Mouse (Mus musculus): ENCODE measurements around the gene Tmem150c.

Tmem150c gene

DNA sequence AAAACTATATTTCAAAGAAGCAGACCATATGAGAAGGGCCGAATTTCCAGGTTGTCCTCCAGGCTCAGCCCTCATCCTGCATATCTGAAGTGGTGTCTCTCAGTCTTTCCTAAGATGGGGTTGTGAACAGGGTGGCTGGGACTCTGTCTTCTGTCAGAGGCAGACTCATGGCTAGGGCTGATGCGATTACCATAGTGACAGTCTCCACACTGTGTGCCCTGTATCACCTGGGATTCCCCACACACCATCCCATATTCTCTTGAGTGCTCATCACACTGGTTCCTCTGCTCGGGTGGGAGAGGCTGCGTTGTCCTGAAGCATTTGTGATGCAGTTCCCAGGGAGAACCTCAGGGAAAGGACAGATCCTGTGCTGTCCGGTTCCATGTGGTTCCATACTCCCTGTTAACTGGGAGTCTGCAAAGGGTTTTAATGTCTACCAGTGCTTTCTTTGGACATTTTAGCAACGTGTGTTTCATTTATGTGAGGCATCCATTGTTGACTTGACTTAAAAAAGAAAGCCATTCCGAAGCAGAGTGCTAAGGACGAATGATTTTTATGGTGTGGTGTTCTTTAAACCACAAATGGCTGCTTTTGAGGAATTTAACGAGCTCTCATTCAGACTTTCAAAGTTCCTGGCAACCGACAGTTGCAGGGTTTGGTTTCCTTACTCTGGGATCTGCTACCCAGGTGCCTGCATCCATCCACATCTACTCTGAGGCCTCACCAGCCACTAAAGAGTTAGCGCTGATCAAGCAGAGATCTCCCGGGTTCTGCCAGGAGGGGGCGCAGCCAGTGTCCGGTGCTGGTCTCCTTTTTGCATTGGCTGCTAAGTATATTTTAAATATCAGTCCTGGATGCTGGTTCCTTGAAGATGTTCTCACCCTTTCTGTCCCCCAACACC, 7.2 kb upstream of the Tmem150c start:
- peak; percentile 32 for DNase-seq

DNA sequence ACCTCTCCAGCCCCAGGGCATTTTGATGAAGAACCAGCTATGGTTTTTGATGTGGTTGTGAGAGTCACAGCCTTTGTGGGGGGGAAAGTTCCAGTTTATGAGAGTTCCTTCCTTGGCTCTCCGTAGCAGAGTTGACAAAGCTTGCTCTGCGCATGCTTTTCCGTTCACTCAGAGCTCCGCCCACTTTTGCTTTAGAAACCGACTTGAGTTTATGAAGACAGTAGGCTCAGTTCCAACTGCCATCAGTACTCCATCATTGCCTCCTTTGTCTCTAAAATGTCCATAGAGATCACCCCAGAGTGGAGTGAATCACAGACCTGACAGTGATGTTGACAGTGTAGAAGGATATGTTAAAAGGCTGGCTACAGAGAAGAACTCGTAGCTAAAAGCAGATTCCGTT, 3.8 kb upstream of the Tmem150c start:
- no peak for DNase-seq

DNA sequence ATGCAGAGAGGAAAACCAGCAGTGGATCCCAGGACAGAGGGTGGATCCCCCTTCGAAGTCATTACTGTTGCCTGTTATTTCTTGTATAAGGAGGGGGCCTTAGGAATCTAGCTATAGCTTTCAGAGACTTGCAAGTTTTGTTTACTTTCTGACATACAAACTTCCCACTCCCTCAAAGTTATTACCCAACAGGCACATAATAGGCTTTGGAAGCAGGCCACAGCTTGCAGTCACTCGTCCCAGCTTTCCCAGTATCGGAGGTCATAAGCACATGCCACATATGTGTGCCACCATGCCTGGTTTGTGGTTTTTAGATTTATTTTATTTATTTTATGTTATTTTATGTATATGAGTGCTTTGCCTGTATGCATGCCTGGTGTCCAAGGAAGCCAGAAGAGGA, 3.2 kb upstream of the Tmem150c start:
- DNase-seq: no peak

DNA sequence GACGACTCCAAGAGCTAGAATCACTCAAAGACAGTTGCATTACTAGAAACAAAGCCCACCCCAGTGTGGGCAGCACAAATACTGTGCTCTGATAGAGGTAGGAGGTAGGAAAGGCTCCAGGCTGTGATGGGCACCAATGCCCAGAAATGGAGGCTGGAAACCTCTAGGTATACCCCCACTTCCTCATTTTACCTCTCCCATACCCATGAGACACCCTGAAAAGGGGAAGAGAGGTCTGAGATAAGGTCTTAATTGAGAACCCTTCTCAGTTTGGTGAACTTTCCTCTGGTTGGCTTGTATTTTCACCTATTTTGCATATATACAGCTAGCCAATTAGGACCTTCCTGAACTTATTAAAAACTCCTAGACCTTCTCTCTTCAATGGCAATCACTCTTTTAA, 2.4 kb upstream of the Tmem150c start:
- DNase-seq: no peak

DNA sequence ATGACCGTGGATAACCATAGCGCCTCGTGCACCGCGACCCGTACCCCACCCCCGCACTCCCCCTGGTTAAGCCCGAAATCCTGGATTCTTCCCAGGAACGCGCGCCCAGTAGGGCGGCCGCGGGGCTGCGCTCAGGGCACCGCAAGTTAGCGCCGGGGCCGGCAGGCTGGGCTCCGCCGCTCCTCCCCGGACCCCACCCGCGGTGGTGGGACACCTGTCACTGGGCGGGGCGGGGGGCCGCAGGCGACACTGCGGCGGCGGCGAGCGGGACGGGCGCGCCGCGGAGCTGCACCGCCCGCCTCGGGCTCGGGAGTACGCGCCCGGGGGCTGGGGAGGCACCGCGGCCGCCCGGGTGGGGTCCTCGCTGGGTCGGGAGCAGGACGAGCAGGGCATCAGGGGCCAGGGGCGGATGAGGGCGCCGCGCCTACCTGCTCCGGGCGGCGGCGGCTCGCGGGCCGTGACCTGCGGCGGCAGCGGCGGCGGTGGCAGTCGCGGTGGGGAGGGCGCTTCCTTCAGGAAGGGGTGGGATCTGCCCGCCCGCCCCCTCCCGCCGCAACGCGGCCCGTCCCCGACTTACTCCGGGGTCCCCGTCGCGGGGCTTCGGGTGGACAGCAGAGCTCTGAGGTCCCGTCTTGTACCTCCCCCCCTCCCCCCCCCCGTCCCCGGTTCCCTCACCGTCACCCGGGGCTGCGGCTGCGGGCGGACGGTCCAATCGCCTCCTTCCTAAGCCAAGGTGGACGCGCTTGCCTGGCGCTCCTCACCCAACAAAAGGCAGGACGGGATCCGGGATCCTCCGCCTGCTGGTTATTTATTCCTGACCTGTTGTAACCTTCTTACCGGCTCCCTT, 594 bp downstream of the Tmem150c start:
- DNase-seq: peak; percentile 46

DNA sequence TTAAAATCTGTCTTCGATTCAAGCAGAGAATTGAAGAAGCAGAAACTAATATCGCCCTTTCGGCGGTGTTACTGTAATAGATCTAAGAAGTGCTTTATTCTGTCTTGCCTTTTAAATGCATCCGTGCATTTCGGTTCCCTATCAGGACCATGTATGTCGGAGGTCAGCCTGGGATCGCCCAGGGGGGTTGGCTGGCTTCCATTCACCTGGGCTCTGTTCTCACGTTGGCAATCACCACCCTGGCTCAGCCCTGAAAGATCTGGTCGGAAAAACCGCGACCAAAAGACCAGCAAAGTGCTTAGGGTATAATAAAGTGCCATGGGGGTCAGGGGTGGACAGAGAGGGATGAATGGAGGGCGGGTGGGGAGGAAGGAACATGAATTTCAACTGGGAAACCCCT, 1.3 kb downstream of the Tmem150c start:
- DNase-seq: no peak

DNA sequence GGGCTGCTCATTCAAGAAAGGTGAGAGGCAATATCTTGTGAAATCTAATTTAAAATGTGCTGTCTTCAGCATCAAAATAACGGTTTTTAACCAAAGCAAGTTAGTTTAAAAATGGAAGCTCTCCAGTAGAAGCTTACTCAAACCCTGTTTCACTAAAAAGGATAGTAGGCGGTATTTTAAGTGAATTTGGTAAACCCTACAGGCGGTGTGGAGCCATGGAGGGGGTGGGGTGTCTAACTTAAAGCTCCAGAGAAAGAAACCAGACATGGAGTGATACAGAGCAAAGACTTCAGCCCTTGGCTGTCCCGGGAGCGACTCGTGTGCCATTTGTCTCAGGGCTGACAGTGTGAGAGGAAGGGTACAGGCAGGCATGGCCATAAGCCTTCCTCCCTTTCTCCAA, 4.0 kb downstream of the Tmem150c start:
- DNase-seq: no peak

DNA sequence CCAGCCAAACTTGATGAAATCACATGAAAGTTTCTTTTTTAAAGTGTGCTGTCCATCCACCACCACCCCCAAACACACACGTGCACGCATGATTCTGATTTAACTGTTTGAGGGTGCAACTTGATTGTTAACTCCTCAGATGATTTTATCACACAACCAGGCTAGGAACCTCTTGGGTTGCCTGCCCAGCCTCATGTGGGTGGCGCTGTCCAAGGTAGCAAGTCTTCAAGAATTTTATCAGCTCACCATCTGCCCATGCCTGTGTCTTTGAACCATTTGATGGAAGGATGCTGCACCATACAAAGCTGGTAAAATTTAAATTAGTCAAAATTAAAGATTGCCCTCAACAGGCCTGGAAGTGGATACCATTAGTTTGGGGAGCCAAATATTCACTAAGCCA, 9.6 kb downstream of the Tmem150c start:
- DNase-seq: no peak

DNA sequence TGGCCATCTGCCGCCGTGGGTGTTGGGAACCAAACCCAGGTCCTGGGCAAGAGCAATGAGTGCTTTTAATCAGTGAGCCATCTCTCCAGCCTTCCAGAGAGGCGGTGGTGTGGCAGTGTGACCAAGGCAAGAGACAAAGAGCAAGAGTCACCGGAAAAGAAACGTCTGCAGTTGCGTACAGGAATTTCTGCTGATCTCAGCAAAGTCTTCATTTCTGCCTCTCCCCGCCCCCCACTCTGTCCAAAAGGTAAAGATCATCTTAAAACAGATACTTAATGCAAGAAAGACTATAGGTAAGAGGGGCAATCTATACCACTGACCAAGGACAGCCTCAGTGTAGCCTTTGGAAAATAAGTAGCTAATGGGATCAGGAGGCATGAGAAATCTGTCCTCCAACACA, 14.8 kb downstream of the Tmem150c start:
- DNase-seq: no peak

DNA sequence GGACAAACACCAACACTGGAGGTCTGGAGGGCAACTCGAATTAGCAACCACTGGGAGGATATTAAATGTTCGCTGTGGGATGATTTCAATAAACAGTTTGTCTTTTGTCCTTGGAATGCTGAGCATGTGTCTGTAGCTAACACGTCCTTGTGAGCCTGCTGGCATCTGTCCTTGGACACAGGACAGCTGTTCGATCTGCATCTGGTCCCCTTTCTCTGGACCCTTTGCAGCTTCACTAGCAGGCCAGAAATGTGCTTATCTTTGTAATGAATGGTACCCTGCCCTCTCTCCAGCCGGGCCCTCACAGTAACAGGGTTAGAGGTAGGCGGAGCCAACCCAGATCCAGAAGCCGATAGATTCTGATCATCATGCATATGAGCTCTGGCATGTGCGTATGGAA, 32.3 kb downstream of the Tmem150c start:
- no peak for DNase-seq

DNA sequence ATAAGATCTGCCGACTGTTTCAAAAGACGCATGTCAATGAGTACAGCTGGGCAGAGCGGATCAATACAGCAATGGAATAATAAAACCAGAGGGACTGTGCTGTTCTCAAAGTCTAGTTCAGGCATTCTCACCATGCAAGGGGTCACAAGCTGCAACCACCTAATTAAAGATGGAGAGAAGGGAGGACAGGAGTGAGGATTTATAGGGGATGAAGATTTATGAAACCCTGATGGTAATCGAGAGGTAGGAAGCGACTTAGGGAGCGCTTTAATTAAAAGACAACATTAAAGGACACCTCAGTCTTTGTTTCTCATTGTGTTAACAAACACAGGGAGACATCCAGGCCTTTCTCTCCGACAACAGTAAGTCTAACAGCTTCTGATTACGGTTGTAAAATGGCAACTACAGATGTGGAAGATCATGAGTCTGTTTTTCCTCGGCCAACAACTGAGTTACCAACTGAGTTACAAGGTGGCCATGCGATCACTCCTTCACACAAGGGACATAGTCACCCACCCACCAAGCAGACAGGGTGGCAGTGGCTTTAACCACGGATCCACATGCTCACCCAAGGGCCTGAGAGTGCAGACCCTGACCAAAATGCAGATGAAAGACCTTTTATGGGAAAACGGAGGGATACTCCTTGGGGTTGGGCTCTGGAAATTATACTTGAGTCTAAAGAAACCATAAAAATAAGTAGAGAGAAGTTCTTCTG, 34.0 kb downstream of the Tmem150c start:
- no peak for DNase-seq

DNA sequence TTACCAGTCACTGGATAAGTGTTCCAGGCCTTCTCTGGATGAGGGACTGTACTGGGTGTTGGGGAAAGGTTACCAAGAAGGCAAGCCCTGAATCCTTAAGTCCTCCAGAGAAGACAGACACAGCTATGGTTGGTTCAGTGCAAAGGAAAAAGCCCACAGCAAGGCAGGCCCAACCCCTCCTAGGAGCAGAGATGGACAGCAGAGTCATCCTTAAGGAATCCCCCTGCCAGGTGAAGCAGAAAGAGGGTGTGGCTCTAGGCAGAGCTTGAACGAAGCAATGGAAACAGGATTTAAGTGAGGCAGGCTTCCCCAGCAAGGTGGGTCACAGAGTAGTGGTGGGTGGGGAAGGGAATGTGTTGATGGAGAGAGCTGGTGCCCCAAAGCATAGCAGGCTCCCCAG, 35.1 kb downstream of the Tmem150c start:
- DNase-seq: no peak

DNA sequence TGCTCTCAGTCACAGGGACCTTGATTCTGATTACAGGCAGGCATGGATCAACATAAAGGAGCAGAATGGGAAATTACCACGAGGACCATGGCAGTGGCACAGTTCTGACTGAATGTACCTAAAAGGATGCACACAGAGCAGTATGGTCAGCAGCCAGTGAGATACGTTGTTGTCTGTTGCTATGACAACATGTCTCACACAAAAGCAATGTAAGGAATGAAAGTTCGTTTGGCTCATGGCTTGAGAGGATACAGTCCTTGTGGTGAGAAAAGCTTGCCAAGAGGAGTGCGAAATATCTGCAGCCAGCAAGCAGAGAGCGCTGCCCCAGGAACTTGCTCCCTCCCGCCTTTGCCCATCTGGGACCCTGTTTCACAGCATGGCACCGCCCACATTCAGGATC, 36.3 kb downstream of the Tmem150c start:
- no peak for DNase-seq

DNA sequence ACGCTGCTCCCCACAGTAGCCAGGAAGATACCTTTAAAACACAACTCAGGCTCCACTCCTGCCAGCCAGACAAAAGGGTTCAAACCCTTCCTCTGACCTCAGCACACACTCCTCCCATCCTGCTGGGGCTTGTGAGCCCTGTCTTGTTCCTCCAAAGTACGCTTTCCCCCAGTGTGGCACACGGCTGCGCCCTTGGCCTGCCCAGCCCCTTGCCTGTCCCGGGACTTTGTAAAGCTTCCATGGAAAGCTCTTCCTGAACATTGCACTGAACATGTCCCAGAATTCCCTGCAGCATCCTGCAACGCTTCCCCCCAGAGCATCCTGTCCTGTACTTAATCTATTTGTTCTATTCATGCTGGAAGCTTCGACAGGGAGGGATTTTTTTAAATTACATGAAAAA, 38.4 kb downstream of the Tmem150c start:
- no peak for DNase-seq

DNA sequence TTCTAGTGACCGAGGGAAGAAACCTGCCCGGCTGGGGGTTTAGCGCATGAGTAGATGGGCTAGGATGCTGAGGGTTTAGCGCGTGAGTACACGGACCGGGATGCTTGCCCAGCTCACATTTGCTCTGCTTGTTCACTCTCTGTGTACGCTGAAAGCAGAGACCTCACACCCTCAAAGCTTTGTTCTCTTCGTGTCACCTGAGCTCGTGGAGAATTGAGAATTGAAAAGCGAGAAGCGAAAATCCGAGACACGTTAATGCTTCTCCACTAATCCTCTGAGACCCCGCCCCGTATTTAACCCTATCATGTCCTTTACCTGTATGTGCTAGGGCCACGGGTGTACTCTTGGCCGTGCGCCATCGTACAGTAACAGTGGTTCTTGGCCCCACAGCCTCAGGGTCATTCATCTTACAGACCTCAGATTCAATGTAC, 38.9 kb downstream of the Tmem150c start:
- no peak for DNase-seq

DNA sequence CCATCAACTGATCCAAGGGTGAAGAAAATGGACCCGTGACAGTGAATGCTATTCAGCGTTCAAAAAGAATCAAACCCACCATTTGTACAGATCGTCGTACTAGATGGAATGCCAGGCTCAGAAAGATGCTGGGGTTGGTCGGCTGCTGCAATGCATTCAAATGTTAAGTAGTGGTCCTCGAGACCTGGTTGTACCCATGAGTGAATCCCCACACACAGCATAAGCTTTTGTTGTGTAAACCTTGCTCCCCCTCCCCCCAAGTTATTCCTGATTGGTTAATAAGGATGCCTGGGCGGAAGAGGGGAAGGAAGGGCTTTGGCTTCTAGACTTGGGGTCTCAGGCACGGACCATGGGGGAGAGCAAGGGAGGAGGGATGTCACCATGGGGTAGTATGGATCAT, 40.3 kb downstream of the Tmem150c start:
- DNase-seq: no peak

DNA sequence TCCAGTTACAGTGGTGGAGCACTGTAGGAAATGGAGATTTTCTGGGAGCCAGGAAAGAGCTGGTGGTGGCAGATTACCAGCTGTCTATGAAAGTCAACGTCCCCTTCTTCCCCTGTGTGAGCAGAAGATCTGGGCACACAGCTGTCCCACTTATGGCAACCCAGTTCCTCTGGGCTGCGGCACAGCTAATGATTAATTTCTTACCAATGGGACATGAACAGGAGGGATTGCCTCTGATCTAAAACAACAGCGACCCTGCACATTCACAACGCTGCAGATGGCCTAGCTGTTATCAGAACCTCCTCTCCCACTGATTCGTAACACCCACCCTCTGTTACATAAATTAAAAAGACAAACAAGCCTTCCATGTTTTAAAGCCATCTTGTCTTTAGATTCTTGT, 46.2 kb downstream of the Tmem150c start:
- DNase-seq: no peak

DNA sequence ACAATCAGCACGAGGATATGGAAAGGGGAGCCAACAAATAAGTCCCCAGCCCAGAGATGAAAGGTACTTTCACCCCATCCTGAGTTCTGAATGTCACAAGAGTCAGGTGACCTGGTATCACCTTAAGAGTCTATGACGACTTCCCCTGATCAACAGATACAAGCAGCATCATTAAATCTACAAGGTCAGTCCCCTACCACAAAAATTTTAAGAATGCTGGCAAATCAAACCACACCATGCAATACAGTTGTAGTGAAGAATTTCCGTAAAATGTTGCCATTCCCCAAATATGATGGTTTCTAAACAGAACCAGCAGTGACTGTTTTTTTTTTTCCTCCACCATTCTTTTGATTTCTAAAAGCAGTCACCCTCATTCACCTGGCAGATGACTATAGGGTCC, 49.0 kb downstream of the Tmem150c start:
- no peak for DNase-seq

DNA sequence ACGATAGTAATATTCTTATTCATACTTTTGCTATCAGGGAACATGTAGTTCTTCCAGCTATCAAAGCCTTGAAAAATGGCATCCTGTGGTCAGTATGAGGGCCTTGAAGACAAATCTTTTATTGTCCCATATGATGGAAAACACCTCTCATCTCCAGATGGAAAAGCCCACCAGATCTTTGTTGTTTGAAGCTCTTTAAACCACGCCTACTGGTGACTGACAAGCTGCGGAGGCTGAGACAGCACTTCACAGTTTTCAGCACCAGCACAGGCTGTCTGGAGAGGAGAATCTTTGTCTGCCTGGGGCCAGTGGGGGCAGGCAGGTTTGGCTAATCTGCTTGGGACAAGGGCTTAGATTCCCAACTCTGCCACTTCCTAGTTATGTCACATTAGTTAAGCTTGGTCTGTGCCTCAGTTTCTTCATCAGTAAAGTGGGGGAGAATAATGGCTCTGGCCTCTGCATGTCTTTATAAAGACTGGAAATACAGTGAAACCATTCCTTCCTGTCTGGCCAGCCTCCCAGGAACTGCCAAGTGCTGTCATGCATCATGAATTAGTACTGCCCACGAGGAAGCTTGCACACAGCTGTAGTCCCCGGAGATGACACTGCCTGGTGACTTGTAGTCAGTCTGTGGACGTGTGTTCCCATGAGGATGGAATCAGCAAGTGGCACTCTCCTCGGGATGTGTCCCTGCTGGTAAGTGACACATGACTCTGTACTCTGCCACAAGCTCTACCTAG, 49.9 kb downstream of the Tmem150c start:
- DNase-seq: no peak

DNA sequence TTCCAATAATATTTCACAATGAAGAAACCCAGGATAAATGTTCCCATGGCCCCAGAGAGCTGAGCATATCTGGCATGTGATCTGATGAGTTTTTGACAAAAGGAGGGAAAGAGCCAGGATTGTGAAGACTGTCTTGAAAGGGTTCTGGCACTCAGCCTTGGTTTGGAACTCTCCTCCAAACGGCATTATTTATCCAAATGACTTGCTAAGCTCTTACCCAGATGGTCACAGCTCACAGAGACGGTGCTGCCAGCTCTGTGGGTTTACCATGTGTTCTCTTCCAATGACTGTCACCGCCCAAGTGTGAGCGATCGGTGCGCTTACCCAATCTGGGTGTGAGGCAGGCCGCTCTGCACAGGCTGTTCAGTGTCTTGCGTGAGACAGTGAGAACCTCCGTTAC, 50.7 kb downstream of the Tmem150c start:
- no peak for DNase-seq

DNA sequence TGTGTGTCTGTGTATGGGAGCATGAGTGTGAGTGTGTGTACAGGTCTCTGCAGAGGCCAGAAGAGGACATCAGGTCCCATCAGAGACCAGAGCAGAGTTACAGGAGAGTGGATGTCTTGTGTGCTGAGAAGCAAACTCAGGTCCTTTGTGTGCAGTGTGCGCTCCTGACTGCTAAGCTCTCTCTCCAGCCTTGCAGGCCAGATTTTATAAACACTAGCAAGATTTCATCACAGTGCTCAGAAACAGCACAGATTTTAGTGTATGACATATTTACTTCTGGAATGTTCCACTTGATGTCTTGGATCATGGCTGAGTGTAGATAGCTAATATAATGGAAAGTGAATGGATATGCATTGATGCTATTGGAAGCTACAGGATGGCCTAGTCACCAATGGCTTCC, 57.2 kb downstream of the Tmem150c start:
- no peak for DNase-seq

DNA sequence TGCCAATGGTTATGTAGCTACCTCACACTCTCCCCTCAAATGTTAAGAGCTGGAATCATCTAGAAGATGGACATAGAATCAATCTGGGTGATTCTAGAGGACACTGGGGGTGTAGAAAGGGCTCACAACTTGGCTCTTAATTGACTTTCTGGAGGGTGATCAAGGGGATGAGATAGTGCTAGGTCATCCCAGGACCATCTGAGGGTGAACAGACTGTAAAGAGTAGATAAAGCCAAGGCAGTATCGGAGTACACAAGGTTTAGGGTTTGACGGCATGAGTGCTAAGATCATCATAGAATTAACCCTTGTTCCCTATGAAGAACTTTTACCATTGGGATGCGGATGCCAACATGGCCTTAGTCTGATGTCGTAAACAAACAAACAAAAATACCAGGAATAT, 61.6 kb downstream of the Tmem150c start:
- DNase-seq: no peak

DNA sequence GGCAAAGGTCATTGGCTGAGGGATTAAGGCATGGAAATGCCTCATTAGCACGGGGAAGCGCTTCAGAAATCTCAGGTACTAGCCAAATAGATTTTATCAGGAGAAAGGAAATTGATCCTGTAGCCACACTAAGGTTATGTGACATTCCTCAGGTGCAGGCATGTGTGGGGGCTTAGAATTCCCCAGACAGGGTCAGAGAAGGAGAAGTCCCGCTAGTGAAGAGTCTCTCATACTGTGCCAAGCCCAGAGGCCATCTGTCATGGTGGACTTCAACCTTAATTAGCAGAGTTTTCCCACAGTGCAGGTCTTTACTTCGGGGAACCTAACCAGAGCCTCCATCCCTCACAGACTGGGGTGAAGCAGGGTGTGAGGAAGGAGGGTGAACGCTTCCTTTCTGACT, 62.7 kb downstream of the Tmem150c start:
- DNase-seq: no peak
